Mouse (Mus musculus): ENCODE measurements around the gene Ramp2. TPM values are rescaled to one million over a fixed set of nuclear protein-coding genes. Genes with fewer than 3 reads are reported as not detected.

The Ramp2 gene
- polyA plus RNA-seq, 1 experiment from 2014 or later = 49.6 TPM

GRCm38 (mm10) chr11:101278223-101279192, 32.7 kb downstream of the Ramp2 start, which contains the start of the genes Cntd1 and Coa3:
Gene Cntd1 (plus strand): TSS chr11:101279012.
Gene Coa3 (minus strand): TSS chr11:101279114.
- Histone ChIP-seq H3K36me3 (replicated peaks) (no peaks in the 10 kb centered on the region), H3K27ac (peak within 1 kb of the TSS; percentile 56; the same call in 1 of the 2 replicates), H3K4me3 (replicated peaks) (peak within 1 kb of the TSS; percentile 76), H3K9me3 (no peaks in the 10 kb centered on the region), H3K27me3 (peaks cover 29% of the 10 kb centered on the region), H3K9ac (peak within 1 kb of the TSS; percentile 76), H3K4me1 (peaks cover 37% of the 10 kb centered on the region), H3K4me2 (peak within 1 kb of the TSS; percentile 77)
- WGBS = 11% methylated on average over 45 of the region's 45 CpGs
- peak; percentile 95 for ATAC-seq (ENCODE audit: low FRiP score)

GRCm38 (mm10) chr11:101279193-101279569, 33.4 kb downstream of the Ramp2 start:
- H3K4me3 ChIP-seq (replicated peaks) = peak overlapping the region; percentile 76
- no peaks in the 10 kb centered on the region for H3K9me3 ChIP-seq
- H3K4me2 ChIP-seq = peak overlapping the region; percentile 77
- H3K36me3 ChIP-seq (replicated peaks) = no peaks in the 10 kb centered on the region
- H3K27ac ChIP-seq = no peak overlapping the region
- no peak overlapping the region for H3K9ac ChIP-seq
- ATAC-seq (ENCODE audit: low FRiP score) = peak; percentile 18; the same call in 1 of the 2 replicates
- peaks cover 38% of the 10 kb centered on the region for H3K4me1 ChIP-seq
- peaks cover 29% of the 10 kb centered on the region for H3K27me3 ChIP-seq
- 63% methylated on average over 14 of the region's 14 CpGs for WGBS

GRCm38 (mm10) chr11:101280837-101281236, 35.0 kb downstream of the Ramp2 start:
- Histone ChIP-seq H3K4me3 (replicated peaks) (no peak overlapping the region), H3K36me3 (replicated peaks) (peaks cover 2% of the 10 kb centered on the region; the same call in 1 of the 2 replicates), H3K9ac (no peak overlapping the region), H3K4me2 (no peak overlapping the region), H3K9me3 (no peaks in the 10 kb centered on the region), H3K4me1 (peaks cover 38% of the 10 kb centered on the region), H3K27ac (no peak overlapping the region), H3K27me3 (peaks cover 29% of the 10 kb centered on the region)
- 59% methylated on average over 7 of the region's 7 CpGs for WGBS
- ATAC-seq (ENCODE audit: low FRiP score) = no peak

DNA sequence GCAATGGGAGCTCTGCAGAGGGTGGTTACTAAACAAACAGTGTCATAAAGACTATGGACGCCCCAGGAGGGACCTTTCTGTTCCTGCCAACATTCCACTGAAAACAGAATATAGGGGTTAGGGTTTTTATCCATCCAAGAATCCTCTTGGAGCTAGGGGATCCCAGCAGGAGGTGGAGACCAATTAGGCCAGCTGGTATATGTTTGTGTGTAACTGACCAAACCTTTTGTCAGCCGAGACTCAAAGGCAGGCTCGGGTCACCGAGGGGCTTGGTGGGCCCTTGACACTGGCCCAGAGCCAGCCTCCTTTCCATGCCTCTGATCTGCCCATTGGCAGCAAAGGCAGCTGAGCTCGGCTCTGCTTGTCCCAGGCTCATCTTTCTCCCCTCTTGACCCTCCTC, 37.1 kb downstream of the Ramp2 start:
- Histone ChIP-seq H3K36me3 (replicated peaks) (peaks cover 11% of the 10 kb centered on the region; the same call in 1 of the 2 replicates), H3K9ac (no peak overlapping the region), H3K27me3 (peaks cover 22% of the 10 kb centered on the region), H3K4me3 (replicated peaks) (no peak overlapping the region), H3K9me3 (no peaks in the 10 kb centered on the region), H3K4me1 (peaks cover 20% of the 10 kb centered on the region), H3K27ac (no peak overlapping the region), H3K4me2 (no peak overlapping the region)
- no peak for ATAC-seq (ENCODE audit: low FRiP score)
- 9% methylated on average over 5 of the region's 5 CpGs for WGBS

- H3K27me3 ChIP-seq = peaks cover 22% of the 10 kb centered on the region
- WGBS = 72% methylated on average over 4 of the region's 4 CpGs
- no peak overlapping the region for H3K4me2 ChIP-seq
- H3K9ac ChIP-seq = no peak overlapping the region
- H3K4me3 ChIP-seq (replicated peaks) = no peak overlapping the region
- no peaks in the 10 kb centered on the region for H3K9me3 ChIP-seq
- peaks cover 15% of the 10 kb centered on the region for H3K4me1 ChIP-seq
- H3K27ac ChIP-seq = no peak overlapping the region
- no peak for ATAC-seq (ENCODE audit: low FRiP score)
- peaks cover 18% of the 10 kb centered on the region for H3K36me3 ChIP-seq (replicated peaks)
Measured at GRCm38 (mm10) chr11:101283805-101284204, 38.0 kb downstream of the Ramp2 start.

DNA sequence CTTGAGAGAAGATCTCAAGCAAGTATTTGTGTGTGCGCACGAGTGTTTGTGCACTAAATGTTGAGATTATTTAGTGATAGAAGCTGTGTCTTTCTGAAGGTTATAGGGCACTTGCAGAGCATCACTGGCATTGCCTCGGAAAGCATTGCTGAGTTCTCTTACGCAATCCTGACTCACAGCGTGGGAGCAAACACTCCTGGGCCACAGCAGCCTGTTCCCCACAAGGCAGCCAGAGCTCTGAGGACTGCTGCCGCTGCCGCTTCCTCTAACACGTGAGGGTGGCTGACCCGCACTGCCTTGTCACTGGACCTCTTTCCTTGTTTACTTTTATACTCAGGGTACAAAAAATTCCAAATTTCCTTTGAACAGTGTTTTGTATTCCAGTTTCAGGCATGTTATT, 41.5 kb downstream of the Ramp2 start:
- no peak overlapping the region for H3K4me2 ChIP-seq
- peaks cover 9% of the 10 kb centered on the region for H3K4me1 ChIP-seq
- no peak overlapping the region for H3K4me3 ChIP-seq (replicated peaks)
- WGBS = 96% methylated on average over 9 of the region's 9 CpGs
- no peak overlapping the region for H3K27ac ChIP-seq
- no peak for ATAC-seq (ENCODE audit: low FRiP score)
- peaks cover 52% of the 10 kb centered on the region for H3K36me3 ChIP-seq (replicated peaks)
- H3K9ac ChIP-seq = no peak overlapping the region
- no peaks in the 10 kb centered on the region for H3K9me3 ChIP-seq
- H3K27me3 ChIP-seq = no peaks in the 10 kb centered on the region

DNA sequence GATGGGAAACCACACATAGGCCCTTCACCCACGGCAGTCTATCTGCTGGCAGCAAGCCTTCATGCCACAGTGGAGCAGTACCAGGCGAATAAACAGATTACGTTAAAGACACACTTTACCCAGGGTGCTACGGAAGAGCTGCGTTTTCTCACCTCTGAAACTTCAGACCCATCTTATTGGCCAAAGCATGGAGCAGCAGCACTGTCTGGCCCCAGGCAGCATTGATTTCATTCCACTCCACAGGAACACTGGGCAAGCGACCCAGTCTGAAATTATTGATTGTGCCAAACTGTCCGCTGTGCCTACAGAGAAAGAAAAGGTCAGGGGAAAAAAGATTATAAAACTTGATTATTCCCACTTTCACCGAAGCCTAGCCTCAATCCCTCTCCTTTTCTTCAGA, 45.4 kb downstream of the Ramp2 start:
- 97% methylated on average over 8 of the region's 8 CpGs for WGBS
- H3K9me3 ChIP-seq = no peaks in the 10 kb centered on the region
- no peak for ATAC-seq (ENCODE audit: low FRiP score)
- no peak overlapping the region for H3K9ac ChIP-seq
- no peak overlapping the region for H3K4me2 ChIP-seq
- no peaks in the 10 kb centered on the region for H3K4me1 ChIP-seq
- H3K27me3 ChIP-seq = no peaks in the 10 kb centered on the region
- H3K27ac ChIP-seq = no peak overlapping the region
- no peak overlapping the region for H3K4me3 ChIP-seq (replicated peaks)
- peaks cover 82% of the 10 kb centered on the region for H3K36me3 ChIP-seq (replicated peaks)

DNA sequence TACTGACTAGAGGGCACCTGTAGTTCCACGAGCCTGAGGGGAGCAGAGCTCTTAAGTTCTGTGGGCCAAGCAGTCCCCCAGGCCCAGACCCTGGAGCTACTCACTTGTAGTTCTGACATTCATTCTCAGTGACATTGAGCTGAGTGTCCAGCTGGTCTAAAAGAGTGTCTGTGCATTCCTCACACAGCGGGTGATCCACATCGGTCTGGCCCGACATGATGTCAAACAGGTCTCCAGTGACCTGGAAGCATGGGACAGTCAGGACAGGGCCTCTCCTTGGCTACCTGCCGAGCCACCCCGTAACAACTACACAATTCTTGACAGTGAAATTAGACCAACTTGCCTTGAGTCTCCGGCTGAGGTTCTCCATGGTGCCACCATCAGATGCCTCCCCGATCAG, 49.4 kb downstream of the Ramp2 start:
- 87% methylated on average over 8 of the region's 8 CpGs for WGBS
- no peak overlapping the region for H3K9ac ChIP-seq
- peaks cover under 1% of the 10 kb centered on the region; the same call in 1 of the 2 replicates for H3K4me1 ChIP-seq
- H3K4me2 ChIP-seq = no peak overlapping the region
- ATAC-seq (ENCODE audit: low FRiP score) = no peak
- no peak overlapping the region for H3K4me3 ChIP-seq (replicated peaks)
- no peaks in the 10 kb centered on the region for H3K27me3 ChIP-seq
- H3K36me3 ChIP-seq (replicated peaks) = peaks cover 77% of the 10 kb centered on the region
- H3K27ac ChIP-seq = no peak overlapping the region
- no peaks in the 10 kb centered on the region for H3K9me3 ChIP-seq

GRCm38 (mm10) chr11:101300881-101301280, 55.1 kb downstream of the Ramp2 start:
- H3K27me3 ChIP-seq = no peaks in the 10 kb centered on the region
- H3K4me2 ChIP-seq = peak overlapping the region; percentile 100
- no peak overlapping the region for H3K27ac ChIP-seq
- WGBS = 68% methylated on average over 7 of the region's 7 CpGs
- H3K4me3 ChIP-seq (replicated peaks) = peak overlapping the region; percentile 71
- no peak for ATAC-seq (ENCODE audit: low FRiP score)
- H3K36me3 ChIP-seq (replicated peaks) = peaks cover 25% of the 10 kb centered on the region
- peak overlapping the region; percentile 90; the same call in 1 of the 2 replicates for H3K9ac ChIP-seq
- no peaks in the 10 kb centered on the region for H3K9me3 ChIP-seq
- peaks cover 19% of the 10 kb centered on the region for H3K4me1 ChIP-seq

DNA sequence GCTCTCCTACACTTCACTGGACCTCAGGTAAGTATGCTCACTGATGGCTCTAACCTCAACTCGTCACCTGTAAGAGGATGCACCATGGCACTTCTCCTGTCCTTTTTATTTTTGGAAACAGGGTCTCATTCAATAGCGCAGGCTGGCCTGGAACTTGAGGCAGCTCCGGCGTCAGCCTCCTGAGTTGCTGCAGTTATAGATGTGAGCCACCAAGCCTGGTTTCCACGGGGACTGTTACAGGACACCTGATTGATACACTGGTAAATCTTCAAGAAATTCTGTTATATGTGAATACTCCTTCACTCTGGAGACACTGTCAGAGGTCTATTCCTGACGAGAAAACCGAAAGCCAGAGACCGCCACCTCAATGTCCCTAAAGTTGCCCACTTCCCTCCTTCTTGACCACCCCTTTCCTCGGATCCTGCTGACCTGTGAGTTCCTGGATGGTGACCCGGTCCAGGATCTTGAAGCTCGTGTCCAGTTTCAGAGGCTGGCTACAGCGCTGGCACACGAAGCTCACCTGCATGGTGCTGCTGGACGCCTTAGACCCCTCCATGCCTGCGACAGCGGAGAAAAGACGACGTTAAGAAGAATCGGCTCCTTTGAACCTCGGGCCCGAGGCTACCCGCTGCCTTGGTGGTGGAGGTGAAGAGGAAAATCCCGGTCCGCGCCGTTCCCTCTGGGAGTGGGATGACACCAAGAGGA, 55.6 kb downstream of the Ramp2 start:
- Histone ChIP-seq H3K9me3 (no peaks in the 10 kb centered on the region), H3K4me1 (peaks cover 19% of the 10 kb centered on the region), H3K36me3 (replicated peaks) (peaks cover 19% of the 10 kb centered on the region), H3K9ac (peak overlapping the region; percentile 90), H3K27me3 (no peaks in the 10 kb centered on the region), H3K4me2 (peak overlapping the region; percentile 100), H3K27ac (peak overlapping the region; percentile 47; the same call in 1 of the 2 replicates), H3K4me3 (replicated peaks) (peak overlapping the region; percentile 71)
- ATAC-seq (ENCODE audit: low FRiP score) = no peak
- 14% methylated on average over 26 of the region's 26 CpGs for WGBS

DNA sequence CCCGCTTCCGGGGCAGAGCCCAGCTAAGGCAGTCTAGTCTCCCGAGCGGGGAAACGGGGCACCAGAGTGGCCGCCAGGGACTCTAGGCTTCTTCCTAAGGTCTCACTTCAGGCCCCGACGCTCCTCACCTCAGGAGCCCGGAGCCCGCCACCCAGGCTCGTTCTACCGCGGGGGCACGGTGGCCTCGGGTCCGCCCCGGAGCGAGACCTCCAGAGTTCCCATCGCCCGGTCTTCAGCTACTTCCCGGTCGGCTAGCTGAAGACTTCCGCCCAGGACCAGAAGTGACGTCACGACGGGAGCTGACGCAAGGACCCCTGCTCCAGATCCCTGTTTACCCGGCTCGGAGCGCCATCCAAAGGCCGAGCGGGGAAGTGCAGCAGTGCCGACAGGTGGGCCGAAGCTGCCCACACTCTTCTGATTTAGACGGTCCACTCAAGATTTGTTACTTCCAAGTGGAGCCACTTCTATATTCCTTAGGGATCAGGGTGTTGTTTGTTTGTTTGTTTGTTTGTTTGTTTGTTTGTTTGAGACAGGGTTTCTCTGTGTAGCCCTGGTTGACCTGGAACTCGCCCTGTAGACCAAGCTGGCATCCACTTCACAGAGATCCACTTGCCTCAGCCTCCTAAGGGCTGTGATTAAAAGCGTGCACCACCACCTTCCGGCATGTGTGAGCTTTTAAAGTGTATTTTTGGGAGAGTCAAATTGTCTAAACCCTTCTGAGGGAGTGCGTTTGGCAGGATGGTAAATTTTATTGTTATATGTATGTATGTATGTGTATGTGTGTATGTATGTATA, 56.4 kb downstream of the Ramp2 start, which contains the start of gene Becn1:
Gene Becn1, minus strand, starts transcription at position 283 of the 795 bp plus-strand sequence.
- H3K27ac ChIP-seq = peak within 1 kb of the TSS; percentile 47; the same call in 1 of the 2 replicates
- H3K4me3 ChIP-seq (replicated peaks) = peak within 1 kb of the TSS; percentile 71
- H3K36me3 ChIP-seq (replicated peaks) = peaks cover 19% of the 10 kb centered on the region
- H3K4me2 ChIP-seq = peak within 1 kb of the TSS; percentile 100
- H3K27me3 ChIP-seq = no peaks in the 10 kb centered on the region
- peaks cover 19% of the 10 kb centered on the region for H3K4me1 ChIP-seq
- peak; percentile 96 for ATAC-seq (ENCODE audit: low FRiP score)
- H3K9ac ChIP-seq = peak within 1 kb of the TSS; percentile 90
- 7% methylated on average over 39 of the region's 39 CpGs for WGBS
- H3K9me3 ChIP-seq = no peaks in the 10 kb centered on the region
